Mouse (Mus musculus) kidney, embryonic 14.5 days (tissue): ENCODE data around the gene Cdkl5. TPM values are rescaled to one million over a fixed set of nuclear protein-coding genes. Genes with fewer than 3 reads are reported as not detected.

Experiments used
- ATAC-seq: fragments of 200-750 bp; cut with Nextera tagmentation; 2 replicates; pipeline ENCODE4 v1.8.0; 2017; ENCODE audit warnings: moderate number of reproducible peaks, mild to moderate bottlenecking, moderate TSS enrichment, moderate library complexity; ENCODE audit not compliant: low FRiP score, low TSS enrichment
- H3K27ac ChIP-seq: fragments of 300-500 bp; sonication (generic); 2 replicates; pipeline ENCODE4 v1.5.1; 2014; ENCODE audit warnings: low read depth, mild to moderate bottlenecking, low read length, moderate library complexity, mixed read lengths
- H3K27me3 ChIP-seq: fragments of 300-500 bp; sonication (generic); 2 replicates; pipeline ENCODE4 v1.6.1; 2014; ENCODE audit warnings: mild to moderate bottlenecking, low read length; ENCODE audit not compliant: control insufficient read depth, insufficient read depth
- H3K36me3 ChIP-seq: fragments of 300-500 bp; sonication (generic); 2 replicates; pipeline ENCODE4 v1.6.1; 2014; ENCODE audit warnings: low read length, mixed read lengths; ENCODE audit not compliant: control insufficient read depth, insufficient read depth
- H3K4me1 ChIP-seq: fragments of 300-500 bp; sonication (generic); 2 replicates; pipeline ENCODE4 v1.6.1; 2014; ENCODE audit warnings: low read length, mixed read lengths; ENCODE audit not compliant: control insufficient read depth, insufficient read depth
- H3K4me2 ChIP-seq: fragments of 300-500 bp; sonication (generic); replicated peaks from 2 replicates; pipeline ENCODE4 v1.6.1; 2014; ENCODE audit warnings: low read depth, mild to moderate bottlenecking, low read length
- H3K4me3 ChIP-seq: fragments of 300-500 bp; sonication (generic); 2 replicates; pipeline ENCODE4 v1.5.1; 2014; ENCODE audit warnings: mild to moderate bottlenecking, low read length
- H3K9ac ChIP-seq: fragments of 300-500 bp; sonication (generic); 2 replicates; pipeline ENCODE4 v1.6.1; 2014; ENCODE audit warnings: low read depth, mild to moderate bottlenecking, low read length, moderate library complexity
- H3K9me3 ChIP-seq: fragments of 300-500 bp; sonication (generic); 2 replicates; pipeline ENCODE4 v1.6.1; 2016; ENCODE audit warnings: low read length; ENCODE audit not compliant: control insufficient read depth
- WGBS: fragments of 180-500 bp; shearing (Covaris S2); extraction: QIAGEN DNeasy Blood & Tissue Kit; methylation state at CpG from one replicate; pipeline ENCODE4 v1.1.7; 2014; 5-methylcytosine and 5-hydroxymethylcytosine counted together
- polyA plus RNA-seq: library from polyadenylated mRNA; unstranded; fragments of >200 nt; fragmentation: Nextera tagmentation; extraction: Ambion mirVana; gene quantifications from 2 replicates; pipeline ENCODE4 v1.2.1, GENCODE M21; 2014

The Cdkl5 gene
- polyA plus RNA-seq, 1 experiment from 2014 or later: 2.8 TPM

- no peaks in the 10 kb centered on the region for H3K9me3 ChIP-seq
- H3K4me2 ChIP-seq: peak overlapping the region; percentile 40
- ATAC-seq: peak; percentile 36; the same call in 1 of the 2 replicates
- WGBS: 29% methylated on average over 31 of the region's 31 CpGs
- peak overlapping the region; percentile 28; the same call in 1 of the 2 replicates for H3K9ac ChIP-seq
- peaks cover 3% of the 10 kb centered on the region; the same call in 1 of the 2 replicates for H3K27me3 ChIP-seq
- H3K4me1 ChIP-seq: 0 out of 2 replicates have a peak, but pooled peaks cover 2% of the 10 kb centered on the region
- peak overlapping the region; percentile 53 for H3K4me3 ChIP-seq
- H3K36me3 ChIP-seq: no peaks in the 10 kb centered on the region
- H3K27ac ChIP-seq: peak overlapping the region; percentile 37; the same call in 1 of the 2 replicates
Observed at GRCm38 (mm10) chrX:160995131-160995667, 695 bp upstream of the Cdkl5 start.

GRCm38 (mm10) chrX:160993749-160994539 lies 560 bp downstream of the Cdkl5 start:
- peaks cover 3% of the 10 kb centered on the region; the same call in 1 of the 2 replicates for H3K27me3 ChIP-seq

GRCm38 (mm10) chrX:160992703-160993102 lies 1.8 kb downstream of the Cdkl5 start:
- Histone ChIP-seq H3K9me3 (no peaks in the 10 kb centered on the region), H3K4me1 (0 out of 2 replicates have a peak, but pooled peaks cover 2% of the 10 kb centered on the region), H3K4me2 (no peak overlapping the region), H3K4me3 (no peak overlapping the region), H3K27me3 (peaks cover 3% of the 10 kb centered on the region; the same call in 1 of the 2 replicates), H3K36me3 (no peaks in the 10 kb centered on the region), H3K9ac (no peak overlapping the region), H3K27ac (no peak overlapping the region)
- 42% methylated on average over 2 of the region's 2 CpGs for WGBS
- ATAC-seq: no peak

More at GRCm38 (mm10) chrX:160993749-160994539, 560 bp downstream of the Cdkl5 start:
- Histone ChIP-seq H3K9me3 (no peaks in the 10 kb centered on the region), H3K36me3 (no peaks in the 10 kb centered on the region), H3K9ac (peak overlapping the region; percentile 49), H3K4me2 (peak overlapping the region; percentile 51), H3K4me1 (0 out of 2 replicates have a peak, but pooled peaks cover 2% of the 10 kb centered on the region), H3K27ac (0 out of 2 replicates have a peak overlapping the region, but pooled peaks have one; percentile 1), H3K4me3 (peak overlapping the region; percentile 53)
- peak; percentile 5; the same call in 1 of the 2 replicates for ATAC-seq
- WGBS: 33% methylated on average over 37 of the region's 39 CpGs

GRCm38 (mm10) chrX:160990276-160990675 lies 4.2 kb downstream of the Cdkl5 start:
- H3K36me3 ChIP-seq: no peaks in the 10 kb centered on the region
- H3K27ac ChIP-seq: no peak overlapping the region
- 0 out of 2 replicates have a peak, but pooled peaks cover 2% of the 10 kb centered on the region for H3K4me1 ChIP-seq
- H3K4me2 ChIP-seq: no peak overlapping the region
- H3K9me3 ChIP-seq: no peaks in the 10 kb centered on the region
- no peak overlapping the region for H3K9ac ChIP-seq
- 77% methylated on average over 4 of the region's 4 CpGs for WGBS
- ATAC-seq: no peak
- H3K27me3 ChIP-seq: no peaks in the 10 kb centered on the region; the same call in 1 of the 2 replicates
- H3K4me3 ChIP-seq: no peak overlapping the region

- no peak overlapping the region for H3K4me2 ChIP-seq
- H3K9me3 ChIP-seq: no peaks in the 10 kb centered on the region
- H3K4me3 ChIP-seq: no peak overlapping the region
- no peak overlapping the region for H3K9ac ChIP-seq
- no peak for ATAC-seq
- WGBS: 90% methylated on average over 1 of the region's 1 CpGs
- no peaks in the 10 kb centered on the region for H3K4me1 ChIP-seq
- H3K27ac ChIP-seq: no peak overlapping the region
- no peaks in the 10 kb centered on the region for H3K27me3 ChIP-seq
- H3K36me3 ChIP-seq: no peaks in the 10 kb centered on the region
Observed at GRCm38 (mm10) chrX:160977919-160978318, 16.6 kb downstream of the Cdkl5 start.

- H3K4me1 ChIP-seq: no peaks in the 10 kb centered on the region
- H3K36me3 ChIP-seq: no peaks in the 10 kb centered on the region
- H3K9me3 ChIP-seq: no peaks in the 10 kb centered on the region
- WGBS: 87% methylated on average over 6 of the region's 6 CpGs
- H3K9ac ChIP-seq: no peak overlapping the region
- no peak overlapping the region for H3K27ac ChIP-seq
- no peak overlapping the region for H3K4me2 ChIP-seq
- H3K27me3 ChIP-seq: no peaks in the 10 kb centered on the region
- no peak overlapping the region for H3K4me3 ChIP-seq
- ATAC-seq: no peak
Observed at GRCm38 (mm10) chrX:160971991-160972545, 22.4 kb downstream of the Cdkl5 start.

GRCm38 (mm10) chrX:160958593-160959131 lies 35.8 kb downstream of the Cdkl5 start:
- Histone ChIP-seq H3K9ac (no peak overlapping the region), H3K9me3 (no peaks in the 10 kb centered on the region), H3K4me3 (no peak overlapping the region), H3K4me1 (no peaks in the 10 kb centered on the region), H3K27ac (no peak overlapping the region), H3K36me3 (no peaks in the 10 kb centered on the region), H3K4me2 (no peak overlapping the region), H3K27me3 (no peaks in the 10 kb centered on the region)
- ATAC-seq: no peak
- 62% methylated on average over 5 of the region's 5 CpGs for WGBS

GRCm38 (mm10) chrX:160949583-160949982 lies 44.9 kb downstream of the Cdkl5 start:
- Histone ChIP-seq H3K9me3 (no peaks in the 10 kb centered on the region), H3K36me3 (no peaks in the 10 kb centered on the region), H3K4me3 (no peak overlapping the region), H3K4me1 (no peaks in the 10 kb centered on the region), H3K9ac (no peak overlapping the region), H3K4me2 (no peak overlapping the region), H3K27me3 (peaks cover 2% of the 10 kb centered on the region; the same call in 1 of the 2 replicates), H3K27ac (no peak overlapping the region)
- ATAC-seq: no peak
- WGBS: 88% methylated on average over 2 of the region's 2 CpGs
